Mouse (Mus musculus) heart, embryonic 13.5 days (tissue): ENCODE measurements at regions not wholly inside any gene's neighbourhood (a gene's known extent, or its start where the extent isn't known, plus 50 kb on each side); places are given as distances from the start of the nearest gene placed in this dataset.

Experiments
- ATAC-seq: fragments of 200-750 bp; cut with Nextera tagmentation; 2 replicates; pipeline ENCODE4 v1.8.0; 2017; ENCODE audit warnings: moderate TSS enrichment; ENCODE audit not compliant: insufficient number of reproducible peaks, low FRiP score, low TSS enrichment; ENCODE audit errors: extremely low read depth
- H3K27ac ChIP-seq: fragments of 300-500 bp; sonication (generic); replicated peaks from 2 replicates; pipeline ENCODE4 v1.5.1; 2015; ENCODE audit warnings: moderate library complexity, mild to moderate bottlenecking, inconsistent platforms
- H3K27me3 ChIP-seq: fragments of 300-500 bp; sonication (generic); replicated peaks from 2 replicates; pipeline ENCODE4 v1.6.1; 2015; ENCODE audit warnings: mild to moderate bottlenecking, inconsistent platforms
- H3K36me3 ChIP-seq: fragments of 300-500 bp; sonication (generic); 2 replicates; pipeline ENCODE4 v1.6.1; 2015; ENCODE audit warnings: mild to moderate bottlenecking, inconsistent platforms
- H3K4me1 ChIP-seq: fragments of 300-500 bp; sonication (generic); 2 replicates; pipeline ENCODE4 v1.6.1; 2015; ENCODE audit warnings: inconsistent platforms
- H3K4me2 ChIP-seq: fragments of 300-500 bp; sonication (generic); 2 replicates; pipeline ENCODE4 v1.6.1; 2015; ENCODE audit warnings: inconsistent platforms, mild to moderate bottlenecking, moderate library complexity
- H3K4me3 ChIP-seq: fragments of 300-500 bp; sonication (generic); 2 replicates; pipeline ENCODE4 v1.5.1; 2015; ENCODE audit warnings: moderate library complexity, mild to moderate bottlenecking, inconsistent platforms
- H3K9ac ChIP-seq: fragments of 300-500 bp; sonication (generic); 2 replicates; pipeline ENCODE4 v1.6.1; 2015; ENCODE audit warnings: inconsistent platforms, mild to moderate bottlenecking, moderate library complexity
- H3K9me3 ChIP-seq: fragments of 300-500 bp; sonication (generic); 2 replicates; pipeline ENCODE4 v1.6.1; 2016; ENCODE audit warnings: inconsistent platforms
- WGBS: fragments of 180-500 bp; shearing (Covaris S2); methylation state at CpG from one replicate; pipeline ENCODE4 v1.1.7; 2015; ENCODE audit warnings: mixed read lengths; 5-methylcytosine and 5-hydroxymethylcytosine counted together

GRCm38 (mm10) chr6:20555320-20555883 is 659.9 kb upstream of the Kcnd2 start:
- H3K36me3 ChIP-seq: no peaks in the 10 kb centered on the region
- 88% methylated on average over 2 of the region's 2 CpGs for WGBS
- no peak overlapping the region for H3K4me3 ChIP-seq
- H3K4me1 ChIP-seq: no peaks in the 10 kb centered on the region
- no peaks in the 10 kb centered on the region for H3K9me3 ChIP-seq
- H3K4me2 ChIP-seq: no peak overlapping the region
- no peaks in the 10 kb centered on the region for H3K27me3 ChIP-seq
- no peak overlapping the region for H3K9ac ChIP-seq
- ATAC-seq: no peak
- H3K27ac ChIP-seq: no peak overlapping the region

- 67% methylated on average over 2 of the region's 2 CpGs for WGBS
- no peaks in the 10 kb centered on the region for H3K36me3 ChIP-seq
- no peaks in the 10 kb centered on the region for H3K4me1 ChIP-seq
- H3K27me3 ChIP-seq: no peaks in the 10 kb centered on the region
- no peak overlapping the region for H3K27ac ChIP-seq
- no peak overlapping the region for H3K9ac ChIP-seq
- ATAC-seq: no peak
- no peaks in the 10 kb centered on the region for H3K9me3 ChIP-seq
- no peak overlapping the region for H3K4me2 ChIP-seq
- no peak overlapping the region for H3K4me3 ChIP-seq
These were observed 642.7 kb upstream of the Kcnd2 start for GRCm38 (mm10) chr6:20572621-20573020.

- H3K4me1 ChIP-seq: no peaks in the 10 kb centered on the region
- ATAC-seq: no peak
- no peaks in the 10 kb centered on the region for H3K36me3 ChIP-seq
- no peak overlapping the region for H3K4me3 ChIP-seq
- H3K4me2 ChIP-seq: no peak overlapping the region
- WGBS: 85% methylated on average over 3 of the region's 3 CpGs
- H3K27me3 ChIP-seq: no peaks in the 10 kb centered on the region
- H3K9me3 ChIP-seq: no peaks in the 10 kb centered on the region
- H3K9ac ChIP-seq: no peak overlapping the region
- H3K27ac ChIP-seq: no peak overlapping the region
These were observed 640.6 kb upstream of the Kcnd2 start for GRCm38 (mm10) chr6:20574734-20575133.

- H3K4me2 ChIP-seq: no peak overlapping the region
- H3K4me3 ChIP-seq: no peak overlapping the region
- ATAC-seq: no peak
- H3K9ac ChIP-seq: no peak overlapping the region
- no peak overlapping the region for H3K27ac ChIP-seq
- 83% methylated on average over 1 of the region's 1 CpGs for WGBS
- no peaks in the 10 kb centered on the region for H3K4me1 ChIP-seq
- no peaks in the 10 kb centered on the region for H3K27me3 ChIP-seq
- H3K36me3 ChIP-seq: no peaks in the 10 kb centered on the region
- H3K9me3 ChIP-seq: no peaks in the 10 kb centered on the region
These were observed 616.5 kb upstream of the Kcnd2 start for GRCm38 (mm10) chr6:20598783-20599182.

DNA sequence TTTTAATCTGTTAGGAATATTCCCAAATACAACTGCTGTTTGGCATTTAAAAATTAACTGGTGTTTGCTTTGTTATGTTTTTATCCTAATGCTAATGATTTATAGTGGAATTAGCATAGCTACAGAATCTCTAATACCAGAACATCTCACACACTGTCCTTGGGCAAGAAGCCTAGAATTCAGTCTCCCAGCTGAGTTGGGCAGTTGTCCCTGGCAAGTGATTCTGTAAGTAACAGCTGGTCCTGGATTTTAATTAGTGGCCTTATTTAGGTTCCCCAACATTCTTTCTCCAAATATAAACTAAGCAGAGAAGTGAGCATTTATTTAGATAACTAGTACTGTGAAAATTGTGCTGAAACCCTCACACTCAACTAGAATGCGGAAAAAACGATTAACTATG is 611.1 kb upstream of the Kcnd2 start:
- Histone ChIP-seq H3K9ac (no peak overlapping the region), H3K36me3 (no peaks in the 10 kb centered on the region), H3K27ac (no peak overlapping the region), H3K27me3 (no peaks in the 10 kb centered on the region), H3K4me3 (no peak overlapping the region), H3K4me2 (no peak overlapping the region), H3K4me1 (no peaks in the 10 kb centered on the region), H3K9me3 (no peaks in the 10 kb centered on the region)
- no peak for ATAC-seq
- 81% methylated on average over 2 of the region's 2 CpGs for WGBS

GRCm38 (mm10) chr6:20620476-20620875 is 594.8 kb upstream of the Kcnd2 start:
- no peak overlapping the region for H3K4me2 ChIP-seq
- no peaks in the 10 kb centered on the region for H3K36me3 ChIP-seq
- H3K27ac ChIP-seq: no peak overlapping the region
- no peak overlapping the region for H3K9ac ChIP-seq
- no peak overlapping the region for H3K4me3 ChIP-seq
- no peaks in the 10 kb centered on the region for H3K27me3 ChIP-seq
- no peaks in the 10 kb centered on the region for H3K4me1 ChIP-seq
- no peak for ATAC-seq
- no peaks in the 10 kb centered on the region for H3K9me3 ChIP-seq
- 36% methylated on average over 1 of the region's 1 CpGs for WGBS

GRCm38 (mm10) chr6:20626382-20626781 is 588.9 kb upstream of the Kcnd2 start:
- Histone ChIP-seq H3K4me2 (no peak overlapping the region), H3K9ac (no peak overlapping the region), H3K4me3 (no peak overlapping the region), H3K27me3 (no peaks in the 10 kb centered on the region), H3K9me3 (no peaks in the 10 kb centered on the region), H3K4me1 (no peaks in the 10 kb centered on the region), H3K36me3 (no peaks in the 10 kb centered on the region), H3K27ac (0 out of 2 replicates have a peak overlapping the region, but pooled peaks have one; percentile 47)
- 36% methylated on average over 3 of the region's 3 CpGs for WGBS
- ATAC-seq: no peak

- no peak overlapping the region for H3K4me3 ChIP-seq
These were observed 588.2 kb upstream of the Kcnd2 start for GRCm38 (mm10) chr6:20627071-20627470.

DNA sequence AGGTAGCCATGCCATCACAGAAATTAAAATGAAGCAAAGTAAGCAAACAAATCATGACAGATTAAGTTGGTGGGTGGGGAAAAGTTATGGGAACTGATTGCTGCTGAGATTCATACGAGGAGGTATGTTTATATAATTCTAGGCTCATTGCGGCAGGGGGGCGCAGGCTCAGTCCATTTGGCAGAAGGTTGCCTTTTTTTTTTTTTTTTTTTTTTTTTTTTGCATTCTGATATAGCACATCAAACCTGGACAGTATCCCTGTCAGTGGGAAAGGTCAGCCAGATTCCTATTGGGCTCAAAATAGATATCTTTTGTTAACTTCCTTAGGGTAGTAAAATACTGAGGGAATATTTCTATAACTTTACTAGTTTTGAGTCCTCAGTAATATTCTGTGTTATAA is 575.0 kb upstream of the Kcnd2 start:
- Histone ChIP-seq H3K9ac (no peak overlapping the region), H3K36me3 (no peaks in the 10 kb centered on the region), H3K27ac (no peak overlapping the region), H3K27me3 (no peaks in the 10 kb centered on the region), H3K4me3 (no peak overlapping the region), H3K4me2 (no peak overlapping the region), H3K9me3 (no peaks in the 10 kb centered on the region), H3K4me1 (no peaks in the 10 kb centered on the region)
- 77% methylated on average over 3 of the region's 3 CpGs for WGBS
- ATAC-seq: no peak

More at GRCm38 (mm10) chr6:20627071-20627470, 588.2 kb upstream of the Kcnd2 start:
- Histone ChIP-seq H3K9ac (no peak overlapping the region), H3K27me3 (no peaks in the 10 kb centered on the region), H3K9me3 (no peaks in the 10 kb centered on the region), H3K36me3 (no peaks in the 10 kb centered on the region), H3K4me2 (no peak overlapping the region), H3K4me1 (no peaks in the 10 kb centered on the region), H3K27ac (peak overlapping the region; percentile 47)
- 63% methylated on average over 1 of the region's 1 CpGs for WGBS
- ATAC-seq: no peak

- ATAC-seq: no peak
- no peaks in the 10 kb centered on the region for H3K36me3 ChIP-seq
- H3K4me1 ChIP-seq: no peaks in the 10 kb centered on the region
- no peak overlapping the region for H3K4me3 ChIP-seq
- no peak overlapping the region for H3K4me2 ChIP-seq
- H3K9ac ChIP-seq: no peak overlapping the region
- WGBS: 61% methylated on average over 4 of the region's 4 CpGs
- H3K27ac ChIP-seq: no peak overlapping the region
- H3K9me3 ChIP-seq: no peaks in the 10 kb centered on the region
- no peaks in the 10 kb centered on the region for H3K27me3 ChIP-seq
These were observed 573.9 kb upstream of the Kcnd2 start for GRCm38 (mm10) chr6:20641375-20641774.

GRCm38 (mm10) chr6:20641851-20642250 is 573.5 kb upstream of the Kcnd2 start:
- Histone ChIP-seq H3K9ac (no peak overlapping the region), H3K9me3 (no peaks in the 10 kb centered on the region), H3K4me2 (no peak overlapping the region), H3K27me3 (no peaks in the 10 kb centered on the region), H3K36me3 (no peaks in the 10 kb centered on the region), H3K4me3 (no peak overlapping the region), H3K27ac (no peak overlapping the region), H3K4me1 (no peaks in the 10 kb centered on the region)
- 68% methylated on average over 2 of the region's 2 CpGs for WGBS
- no peak for ATAC-seq

- Histone ChIP-seq H3K4me3 (no peak overlapping the region), H3K27ac (no peak overlapping the region)
- 56% methylated on average over 1 of the region's 1 CpGs for WGBS
These were observed 558.3 kb upstream of the Kcnd2 start for GRCm38 (mm10) chr6:20657042-20657441.

More at GRCm38 (mm10) chr6:20657042-20657441, 558.3 kb upstream of the Kcnd2 start:
- Histone ChIP-seq H3K9me3 (no peaks in the 10 kb centered on the region), H3K9ac (no peak overlapping the region), H3K27me3 (no peaks in the 10 kb centered on the region), H3K4me1 (no peaks in the 10 kb centered on the region), H3K36me3 (no peaks in the 10 kb centered on the region), H3K4me2 (no peak overlapping the region)
- ATAC-seq: no peak
